Mouse (Mus musculus) ES-Bruce4 (cell line): ENCODE data around the gene BC048562. TPM values are rescaled to one million over a fixed set of nuclear protein-coding genes. Genes with fewer than 3 reads are reported as not detected.

Experiments used
- H3K27ac ChIP-seq: 2 replicates; pipeline ENCODE4 v1.5.1; 2012; ENCODE audit warnings: low read length, inconsistent platforms; ENCODE audit not compliant: insufficient read depth
- H3K27me3 ChIP-seq: 2 replicates; pipeline ENCODE4 v1.6.1; 2012; ENCODE audit warnings: mild to moderate bottlenecking, low read length, inconsistent platforms; ENCODE audit not compliant: control insufficient read depth, poor library complexity, insufficient read depth, severe bottlenecking
- H3K36me3 ChIP-seq: 2 replicates; pipeline ENCODE4 v1.6.1; 2012; ENCODE audit warnings: inconsistent platforms, mild to moderate bottlenecking, low read length, moderate library complexity; ENCODE audit not compliant: control insufficient read depth, poor library complexity, insufficient read depth, severe bottlenecking
- H3K4me1 ChIP-seq: one replicate; pipeline ENCODE4 v1.8.1; 2011; ENCODE audit warnings: low read length; ENCODE audit not compliant: control insufficient read depth, insufficient read depth
- H3K4me3 ChIP-seq: 2 replicates; pipeline ENCODE4 v1.5.1; 2011; ENCODE audit warnings: low read depth, mild to moderate bottlenecking, low read length
- H3K9ac ChIP-seq: 2 replicates; pipeline ENCODE4 v1.6.1; 2012; ENCODE audit warnings: low read depth, mild to moderate bottlenecking, inconsistent platforms; ENCODE audit not compliant: poor library complexity, severe bottlenecking
- H3K9me3 ChIP-seq: replicated peaks from 2 replicates; pipeline ENCODE4 v1.6.1; 2012; ENCODE audit warnings: mild to moderate bottlenecking, low read length, inconsistent platforms; ENCODE audit not compliant: control insufficient read depth, poor library complexity, insufficient read depth, severe bottlenecking
- CTCF ChIP-seq: IDR thresholded peaks from one replicate; pipeline ENCODE4 v1.8.1; 2011; ENCODE audit warnings: low read depth, low read length
- EP300 ChIP-seq: IDR thresholded peaks from 2 replicates; pipeline ENCODE4 v1.6.1; 2011; ENCODE audit warnings: low read depth, low read length; ENCODE audit not compliant: insufficient read depth
- POLR2A ChIP-seq: IDR thresholded peaks from one replicate; pipeline ENCODE4 v1.8.1; 2011; ENCODE audit warnings: low read length; ENCODE audit not compliant: insufficient read depth
- polyA plus RNA-seq: library from polyadenylated mRNA; stranded (reverse); fragments of >200 nt; gene quantifications from 2 replicates; pipeline ENCODE4 v1.2.4, GENCODE M21; 2011; ENCODE audit warnings: low read depth; ENCODE audit not compliant: missing spikeins, insufficient read depth, insufficient read length

BC048562 gene
- polyA plus RNA-seq, 1 experiment = not detected

- no peaks in the 10 kb centered on the region for H3K9me3 ChIP-seq
- TF ChIP-seq CTCF = no peak
- no peak for TF ChIP-seq EP300
- no peak for TF ChIP-seq POLR2A
- H3K4me1 ChIP-seq = peaks cover 7% of the 10 kb centered on the region
- peak overlapping the region; percentile 72 for H3K9ac ChIP-seq
- H3K4me3 ChIP-seq = peak overlapping the region; percentile 69
- no peaks in the 10 kb centered on the region for H3K36me3 ChIP-seq
- H3K27me3 ChIP-seq = no peaks in the 10 kb centered on the region
- no peak overlapping the region for H3K27ac ChIP-seq
Measured at GRCm38 (mm10) chr9:108451519-108452160, 15.4 kb downstream of the BC048562 start.

- Histone ChIP-seq H3K4me1 (peaks cover 7% of the 10 kb centered on the region), H3K4me3 (peak overlapping the region; percentile 69), H3K27ac (no peak overlapping the region), H3K36me3 (no peaks in the 10 kb centered on the region), H3K9ac (peak overlapping the region; percentile 72), H3K27me3 (no peaks in the 10 kb centered on the region), H3K9me3 (no peaks in the 10 kb centered on the region)
- TF ChIP-seq CTCF (peak; percentile 78), POLR2A (no peak)
Measured at GRCm38 (mm10) chr9:108452291-108452906, 16.1 kb downstream of the BC048562 start.

DNA sequence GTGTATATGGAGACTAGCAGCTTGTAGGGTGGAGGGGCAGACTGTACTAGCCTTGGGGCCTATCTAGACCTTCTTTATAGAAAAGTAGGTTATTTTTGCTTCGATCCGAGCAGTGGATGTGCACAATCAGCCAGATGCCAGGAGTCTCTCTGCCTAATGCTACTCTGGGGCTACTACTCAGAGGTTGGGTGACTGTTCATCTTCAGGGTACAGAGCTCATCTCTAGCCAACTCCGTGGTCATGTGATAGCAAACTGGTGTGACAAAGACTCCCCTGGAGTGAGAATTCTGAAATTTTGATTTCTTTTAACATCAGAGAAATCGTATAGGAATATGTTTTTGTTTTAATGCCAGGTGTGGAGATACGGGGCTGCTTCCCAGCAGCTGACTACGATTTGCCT is 16.6 kb downstream of the BC048562 start:
- Histone ChIP-seq H3K4me1 (peaks cover 8% of the 10 kb centered on the region), H3K9ac (no peak overlapping the region), H3K9me3 (no peaks in the 10 kb centered on the region), H3K36me3 (no peaks in the 10 kb centered on the region), H3K4me3 (no peak overlapping the region), H3K27me3 (no peaks in the 10 kb centered on the region), H3K27ac (no peak overlapping the region)
- TF ChIP-seq EP300 (no peak), POLR2A (no peak), CTCF (no peak)

GRCm38 (mm10) chr9:108453458-108453857 is 17.2 kb downstream of the BC048562 start:
- Histone ChIP-seq H3K4me1 (peaks cover 8% of the 10 kb centered on the region), H3K9me3 (no peaks in the 10 kb centered on the region), H3K27me3 (no peaks in the 10 kb centered on the region), H3K36me3 (no peaks in the 10 kb centered on the region), H3K27ac (no peak overlapping the region), H3K9ac (no peak overlapping the region), H3K4me3 (no peak overlapping the region)
- no peak for TF ChIP-seq EP300
- TF ChIP-seq POLR2A = no peak
- TF ChIP-seq CTCF = no peak

- Histone ChIP-seq H3K36me3 (no peaks in the 10 kb centered on the region), H3K9me3 (no peaks in the 10 kb centered on the region), H3K9ac (no peak overlapping the region), H3K4me1 (peaks cover 8% of the 10 kb centered on the region), H3K4me3 (no peak overlapping the region), H3K27ac (no peak overlapping the region), H3K27me3 (no peaks in the 10 kb centered on the region)
- TF ChIP-seq POLR2A (no peak), CTCF (no peak), EP300 (no peak)
Measured at GRCm38 (mm10) chr9:108454429-108454828, 18.1 kb downstream of the BC048562 start.

DNA sequence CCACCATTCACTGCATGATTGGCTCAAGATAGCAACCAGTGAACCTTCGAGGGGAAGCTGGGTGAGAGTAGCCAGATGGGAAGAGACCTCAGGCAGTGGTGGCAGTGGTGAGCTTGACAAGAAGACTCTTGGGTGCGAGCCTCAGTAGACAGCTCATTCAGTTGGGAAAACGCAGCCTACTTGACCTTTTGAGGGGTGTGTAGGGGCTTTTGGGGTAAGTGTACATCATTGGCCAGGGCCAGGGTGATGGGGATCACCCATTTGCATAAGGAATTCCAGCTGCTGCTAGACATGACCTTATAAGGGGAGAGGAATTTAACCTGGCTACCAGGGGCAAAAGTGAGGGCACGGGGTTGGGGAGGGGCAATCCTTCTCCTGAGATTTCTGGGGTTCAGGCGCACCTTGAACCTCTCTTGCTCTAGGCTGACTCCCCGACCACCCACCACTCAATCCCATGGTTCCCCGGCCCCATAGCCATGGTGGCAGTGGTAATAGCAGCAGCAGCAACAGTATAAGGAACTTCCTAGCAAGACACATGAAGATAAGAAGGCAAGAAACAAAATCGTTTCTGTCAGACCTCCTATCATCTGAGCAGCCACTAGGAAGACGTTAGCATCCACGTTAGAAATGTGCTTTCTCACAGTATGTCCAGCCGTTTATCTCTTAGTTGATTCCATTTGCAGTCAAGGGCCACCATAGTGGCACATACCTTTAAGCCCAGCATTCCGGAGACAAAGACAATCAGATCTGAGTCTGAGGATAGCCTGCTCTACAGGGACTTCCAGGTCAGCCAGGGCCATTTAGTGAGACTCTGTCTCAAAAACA is 19.7 kb downstream of the BC048562 start:
- Histone ChIP-seq H3K4me3 (no peak overlapping the region), H3K4me1 (peaks cover 8% of the 10 kb centered on the region), H3K9me3 (no peaks in the 10 kb centered on the region), H3K27ac (no peak overlapping the region), H3K9ac (no peak overlapping the region), H3K27me3 (no peaks in the 10 kb centered on the region), H3K36me3 (no peaks in the 10 kb centered on the region)
- TF ChIP-seq EP300 = no peak
- no peak for TF ChIP-seq POLR2A
- TF ChIP-seq CTCF = no peak
